Mouse (Mus musculus): ENCODE measurements around the gene Slc25a45.
"Not testable (repeated sequence)": the region's sequence is repeated elsewhere in the genome, so short reads cannot be mapped to it uniquely, and the experiment has no call there.

Slc25a45 gene

DNA sequence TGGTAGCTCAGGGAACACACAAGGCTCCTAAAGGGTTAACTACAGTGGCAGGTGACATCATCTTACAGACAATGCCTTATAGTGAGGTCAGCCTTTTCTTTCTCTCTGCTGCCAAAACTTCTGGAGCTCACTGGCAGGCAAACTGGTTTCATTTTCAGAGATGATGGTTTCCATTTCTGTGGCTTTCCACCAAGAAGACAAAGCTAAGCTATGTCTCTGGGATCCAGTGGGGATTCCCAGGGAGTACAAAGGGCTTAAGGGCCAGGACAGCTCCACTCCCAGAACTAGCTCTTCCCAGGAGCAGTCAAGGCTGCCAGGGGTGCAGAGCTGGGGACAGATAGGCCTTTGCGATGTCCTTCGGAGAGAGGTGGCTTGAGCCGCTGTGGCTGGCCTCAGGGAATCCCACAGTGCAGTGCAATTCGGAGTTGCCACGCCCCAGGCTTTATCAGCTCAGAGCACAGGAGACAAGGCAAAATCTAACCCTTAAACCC is 26.1 kb upstream of the Slc25a45 start:
- DNase-seq (ENCODE audit: low read depth, low spot score) = no peak

GRCm38 (mm10) chr19:5852035-5852722 is 25.4 kb upstream of the Slc25a45 start:
- DNase-seq (ENCODE audit: low read depth, low spot score) = no peak

- no peak for DNase-seq (ENCODE audit: low read depth, low spot score)
These were observed 21.0 kb upstream of the Slc25a45 start for GRCm38 (mm10) chr19:5856604-5857003.

DNA sequence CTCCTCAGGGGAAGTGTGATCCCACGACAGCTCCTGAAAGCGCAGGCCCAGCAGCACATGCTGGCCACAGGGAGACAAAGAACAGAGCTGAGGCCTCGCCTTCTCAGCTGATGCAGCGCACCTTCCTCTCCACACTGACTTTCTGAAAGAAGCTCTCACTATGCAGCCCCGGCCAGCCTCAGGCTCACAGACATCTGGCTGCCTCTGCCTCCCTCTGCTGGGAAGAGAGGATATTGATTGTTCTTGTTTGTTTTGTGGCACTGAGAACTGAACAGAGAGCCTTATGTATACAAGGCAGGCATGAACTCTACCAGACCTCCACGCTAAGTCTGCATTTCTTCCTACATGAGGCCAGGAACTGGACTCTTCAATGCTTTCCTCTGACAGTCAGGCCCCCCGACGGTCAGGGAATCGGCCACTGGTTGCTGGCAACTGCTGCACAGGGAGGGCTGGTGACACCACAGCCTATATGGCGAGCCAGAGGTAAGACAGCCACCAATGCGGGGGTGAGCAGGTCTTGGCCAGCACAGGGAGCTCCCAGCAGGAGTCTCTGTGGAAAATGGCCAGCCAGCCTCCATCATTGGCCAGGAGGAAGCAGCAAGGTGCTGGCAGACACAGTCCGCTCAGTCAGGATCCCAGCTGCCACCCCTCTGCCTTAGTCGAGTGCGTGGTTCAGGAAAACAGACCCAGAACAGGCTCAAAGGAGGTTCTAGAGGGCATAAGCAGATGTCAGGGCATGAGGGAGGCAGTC is 15.1 kb upstream of the Slc25a45 start:
- no peak for DNase-seq (ENCODE audit: low read depth, low spot score)

GRCm38 (mm10) chr19:5863776-5864175 is 13.8 kb upstream of the Slc25a45 start:
- no peak for DNase-seq (ENCODE audit: low read depth, low spot score)

DNA sequence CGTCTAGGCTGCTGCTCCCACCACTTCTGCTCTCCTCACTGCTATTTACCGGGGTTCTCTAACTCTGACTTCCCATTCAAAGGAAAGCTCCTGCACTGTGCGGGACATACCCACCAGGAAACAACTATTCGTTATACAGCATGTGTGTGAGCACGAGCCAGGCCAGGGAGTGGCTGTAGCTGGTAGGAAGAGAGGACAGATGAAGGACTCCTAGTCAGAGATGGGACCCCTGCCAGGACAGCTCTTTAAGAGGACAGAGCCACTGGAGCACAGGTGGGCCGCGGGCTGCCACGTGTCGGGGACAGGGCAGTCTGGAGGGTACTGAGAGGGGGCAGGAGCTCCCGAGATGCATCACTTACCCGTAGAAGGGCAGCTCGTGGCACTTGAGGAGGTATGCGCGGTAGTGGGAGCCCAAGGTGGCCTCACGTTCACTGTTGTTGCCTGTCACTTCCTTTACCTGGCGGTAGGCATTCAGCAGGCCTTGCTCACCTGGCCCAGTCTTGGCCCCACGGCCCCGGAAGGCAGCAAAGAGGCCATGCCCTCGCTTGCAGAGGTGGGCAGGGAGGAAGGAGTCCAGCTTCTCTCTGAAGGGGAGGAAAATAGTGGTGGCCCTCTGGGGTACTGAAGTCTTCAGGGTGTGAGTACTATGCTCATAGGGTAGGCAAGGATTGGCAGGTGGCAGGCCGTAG is 12.8 kb upstream of the Slc25a45 start:
- DNase-seq (ENCODE audit: low read depth, low spot score) = no peak

DNA sequence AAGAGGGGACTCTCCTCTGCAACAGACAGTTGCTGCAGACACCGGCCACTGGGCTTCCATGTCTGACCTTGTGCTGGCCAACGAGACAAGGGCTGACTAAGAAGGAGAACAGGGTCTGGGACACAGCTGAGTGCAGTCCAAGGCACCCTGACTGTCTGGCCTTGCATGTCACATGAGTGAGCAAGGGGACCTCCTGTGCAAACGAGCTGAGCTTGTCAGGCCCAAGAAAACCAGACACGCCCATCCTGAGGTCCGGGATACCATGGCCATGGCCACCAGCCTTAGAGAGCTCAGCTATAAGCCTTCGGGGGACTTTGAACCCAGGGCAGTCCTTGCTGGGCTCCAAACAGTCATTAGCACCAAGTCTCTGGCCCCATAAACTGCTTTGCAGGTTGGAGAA is 9.5 kb upstream of the Slc25a45 start:
- no peak for DNase-seq (ENCODE audit: low read depth, low spot score)

- peak; percentile 75 for DNase-seq (ENCODE audit: low read depth, low spot score)
These were observed 6.3 kb upstream of the Slc25a45 start for GRCm38 (mm10) chr19:5871273-5871672.

GRCm38 (mm10) chr19:5871683-5872082 is 5.9 kb upstream of the Slc25a45 start:
- DNase-seq (ENCODE audit: low read depth, low spot score) = no peak

- no peak for DNase-seq (ENCODE audit: low read depth, low spot score)
These were observed 5.1 kb upstream of the Slc25a45 start for GRCm38 (mm10) chr19:5872528-5872927.

DNA sequence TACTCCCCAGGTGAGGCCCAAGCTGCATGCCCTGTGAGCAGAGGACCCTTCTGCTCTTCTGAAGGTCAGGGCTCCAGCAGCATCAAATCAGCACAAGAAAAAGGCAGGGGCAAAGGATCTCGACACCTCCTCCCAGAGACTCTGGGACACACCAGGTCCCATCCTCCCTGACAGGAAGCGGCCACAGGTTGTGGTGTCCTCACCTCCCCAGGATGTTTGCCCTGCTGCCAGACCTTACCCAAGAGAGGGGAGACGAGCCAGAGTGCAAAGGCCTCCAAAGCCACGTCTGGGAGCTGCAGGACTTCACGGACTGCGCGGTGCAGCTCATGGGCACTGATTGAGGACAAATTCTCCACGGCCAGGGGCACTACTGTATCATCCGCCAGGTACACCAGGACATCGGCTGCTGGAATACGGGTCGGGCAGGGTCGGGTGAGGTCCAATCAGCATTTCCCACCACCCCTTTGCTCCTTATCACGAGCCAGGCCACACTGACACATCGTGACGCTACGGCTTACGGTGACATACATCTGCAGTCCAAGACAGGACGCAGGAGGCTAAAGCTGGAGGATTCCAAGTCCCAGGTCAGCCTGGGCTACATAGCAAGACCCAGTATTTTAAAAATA is 4.6 kb upstream of the Slc25a45 start:
- DNase-seq (ENCODE audit: low read depth, low spot score) = no peak

GRCm38 (mm10) chr19:5874391-5874968 is 3.1 kb upstream of the Slc25a45 start:
- DNase-seq (ENCODE audit: low read depth, low spot score) = no peak

GRCm38 (mm10) chr19:5874969-5875480 is 2.6 kb upstream of the Slc25a45 start, which contains the start of gene Frmd8:
Gene Frmd8 (minus strand): TSS chr19:5875274.
- DNase-seq (ENCODE audit: low read depth, low spot score) = peak; percentile 95

- DNase-seq (ENCODE audit: low read depth, low spot score) = no peak
These were observed 734 bp downstream of the Slc25a45 start for GRCm38 (mm10) chr19:5878362-5878722.

GRCm38 (mm10) chr19:5878916-5879315 is 1.3 kb downstream of the Slc25a45 start:
- DNase-seq (ENCODE audit: low read depth, low spot score) = no peak

GRCm38 (mm10) chr19:5879735-5880134 is 2.1 kb downstream of the Slc25a45 start:
- no peak for DNase-seq (ENCODE audit: low read depth, low spot score)

DNA sequence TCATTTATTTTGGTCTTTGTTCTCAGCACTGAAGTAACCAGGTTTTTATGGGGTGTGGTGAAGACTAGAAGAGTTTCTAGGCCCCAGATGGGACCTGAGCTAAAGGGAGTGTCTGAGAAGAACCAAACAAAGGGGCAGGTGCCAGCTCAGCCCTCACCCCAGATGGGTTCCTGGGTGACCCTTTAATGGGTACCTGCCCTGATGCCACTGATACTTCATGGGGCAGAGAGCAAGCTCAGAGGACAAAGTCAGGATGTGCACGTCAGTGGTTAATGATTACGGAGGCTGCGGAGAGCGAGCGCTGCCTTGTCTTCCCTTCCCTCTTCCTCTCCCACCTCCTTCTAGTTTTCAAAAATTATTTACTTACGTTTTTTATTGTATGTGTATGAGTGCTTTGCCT is 3.5 kb downstream of the Slc25a45 start:
- DNase-seq (ENCODE audit: low read depth, low spot score) = no peak

DNA sequence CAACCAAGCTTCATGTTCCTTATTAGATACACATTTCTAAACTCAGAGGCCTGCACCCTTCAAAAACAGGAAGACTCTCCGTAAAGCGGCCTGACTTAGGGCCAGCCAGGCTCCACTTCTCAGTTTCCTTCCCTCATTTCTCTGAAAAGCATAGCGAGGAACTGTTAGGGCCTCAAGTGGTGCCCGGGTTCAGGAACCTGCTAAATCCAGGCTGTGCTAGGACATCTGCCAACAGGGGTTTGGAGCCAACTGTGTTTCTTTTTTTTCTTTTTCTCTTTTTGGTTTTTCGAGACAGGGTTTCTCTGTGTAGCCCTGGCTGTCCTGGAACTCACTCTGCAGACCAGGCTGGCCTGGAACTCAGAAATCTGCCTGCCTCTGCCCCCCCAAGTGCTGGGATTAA is 4.5 kb downstream of the Slc25a45 start:
- not testable (repeated sequence) for DNase-seq (ENCODE audit: low read depth, low spot score)

- DNase-seq (ENCODE audit: low read depth, low spot score) = no peak
These were observed 6.3 kb downstream of the Slc25a45 start for GRCm38 (mm10) chr19:5883935-5884334.

- peak; percentile 46 for DNase-seq (ENCODE audit: low read depth, low spot score)
These were observed 8.2 kb downstream of the Slc25a45 start for GRCm38 (mm10) chr19:5885838-5886237.

GRCm38 (mm10) chr19:5887234-5887815 is 9.7 kb downstream of the Slc25a45 start:
- DNase-seq (ENCODE audit: low read depth, low spot score) = no peak
